In genomic region chr1:90896741-90897361, GRCm38 (mm10) we compare ENCODE assay signal across 9 mouse cellular contexts. TPM values are rescaled to one million over a fixed set of nuclear protein-coding genes. Genes with fewer than 3 reads are reported as not detected.
DNase-seq lines count a peak whose midpoint lies in the region; ATAC-seq and TF ChIP-seq lines count a peak whose summit lies in the region.
"Had no signal": no experiment of that assay in that cellular context is flagged by ENCODE, and none has a peak within 500 bp of the region (broad histone marks: within the 10 kb centered on the region; RNA-seq: fewer than 3 reads in every experiment).

No protein-coding gene starts in this region.

- peak; percentile 20 to 23 for DNase-seq in left cerebral cortex, postnatal 25 days (ENCODE audit: low spot score in 2 of 2)
- DNase-seq in left cerebral cortex, adult 8-10 months (ENCODE audit: low spot score in 2 of 2): no peak
- DNase-seq in embryo, embryonic 10.5 days (ENCODE audit: low spot score): peak; percentile 47
- DNase-seq in heart, adult 9 months (ENCODE audit: low spot score in 2 of 2): peak; percentile 77
- DNase-seq in kidney, adult 9 months: peak; percentile 46
- DNase-seq in lung, embryonic 14.5 days: peak; percentile 75
- peak; percentile 34 for DNase-seq in telencephalon, adult 2 months (ENCODE audit: low read depth, low spot score)
- DNase-seq in MN1 (ENCODE audit: low spot score): no peak

- WGBS in lung, embryonic 14.5 days: 44% methylated on average over 14 of the region's 14 CpGs

- H3K9me3 ChIP-seq in lung, embryonic 14.5 days (ENCODE audit: low read depth, low read length): no peaks in the 10 kb centered on the region

- no peak for TF ChIP-seq CTCF in lung, embryonic 14.5 days (IDR thresholded peaks at IDR 0.05; ENCODE audit: low read depth)

- no peak overlapping the region for H3K9ac ChIP-seq in lung, embryonic 14.5 days

- no peak overlapping the region; the same call in 1 of the 2 replicates for H3K27ac ChIP-seq in lung, embryonic 14.5 days (ENCODE audit: low read depth)

- H3K4me3 ChIP-seq in lung, embryonic 14.5 days (ENCODE audit: low read depth, low read length): no peak overlapping the region

- H3K4me1 ChIP-seq in lung, embryonic 14.5 days (ENCODE audit: insufficient read depth): no peaks in the 10 kb centered on the region

- peak; percentile 87 for ATAC-seq in lung, embryonic 14.5 days (ENCODE audit: insufficient read depth)

- H3K27me3 ChIP-seq in lung, embryonic 14.5 days (ENCODE audit: insufficient read depth, low read length): no peaks in the 10 kb centered on the region

- intact Hi-C loops in left cerebral cortex, postnatal 25 days (cut with DNase I): no loop called here

- H3K36me3 ChIP-seq in lung, embryonic 14.5 days (ENCODE audit: insufficient read depth): no peaks in the 10 kb centered on the region

- no peak overlapping the region for H3K4me2 ChIP-seq in lung, embryonic 14.5 days

RNA-seq across cellular contexts. Expression of gene Mlph, which starts 18.0 kb away (rescaled TPM):
- 1 to 10 TPM in 1 of 2 experiments, under 1 TPM in 1; 0.85 to 1.3 TPM for total RNA-seq in left cerebral cortex, postnatal 25 days (2021)
- total RNA-seq in left cerebral cortex, adult 8-10 months (2022): 1 to 10 TPM; 1.8 to 4.0 (median 2.7) TPM
- polyA plus RNA-seq in lung, embryonic 14.5 days (2014; fragmentation: Nextera tagmentation; extraction: Ambion mirVana): 0.39 and 0.42 TPM in 2 replicates

RNA-seq across cellular contexts. Expression of gene Col6a3, which starts 53.1 kb away (rescaled TPM):
- 1 to 10 TPM; 5.5 TPM for total RNA-seq in left cerebral cortex, postnatal 25 days (2021)
- 1 to 10 TPM; 5.9 to 9.2 (median 7.0) TPM for total RNA-seq in left cerebral cortex, adult 8-10 months (2022)
- polyA plus RNA-seq in lung, embryonic 14.5 days (2014; fragmentation: Nextera tagmentation; extraction: Ambion mirVana): 63.0 and 74.6 TPM in 2 replicates

RNA-seq across cellular contexts. Expression of gene Prlh, which starts 56.1 kb away (rescaled TPM):
- total RNA-seq in left cerebral cortex, postnatal 25 days (2021): not detected
- total RNA-seq in left cerebral cortex, adult 8-10 months (2022): not detected
- not detected in 2 replicates for polyA plus RNA-seq in lung, embryonic 14.5 days (2014; fragmentation: Nextera tagmentation; extraction: Ambion mirVana)
- total RNA-seq: ES-E14 had no signal

Comparison
In these comparisons a context has a peak if more than half of its experiments do, and no peak if none do; other contexts are left out.
1. DNase-seq: peak in left cerebral cortex, postnatal 25 days (2 of 2), embryo, embryonic 10.5 days (single experiment), heart, adult 9 months (2 of 2), kidney, adult 9 months (single experiment), lung, embryonic 14.5 days (single experiment) and telencephalon, adult 2 months (single experiment); none in left cerebral cortex, adult 8-10 months (0 of 2) and MN1 (single experiment).